Mouse (Mus musculus) E14TG2a.4 (cell line): ENCODE measurements at regions not wholly inside any gene's neighbourhood (a gene's known extent, or its start where the extent isn't known, plus 50 kb on each side); places are given as distances from the start of the nearest gene placed in this dataset.

Experiments used
- CTCF ChIP-seq: conservative IDR thresholded peaks from 2 replicates; pipeline ENCODE4 v1.5.1; 2014; ENCODE audit warnings: low read length
- POU5F1 ChIP-seq: IDR thresholded peaks from 2 replicates; pipeline ENCODE4 v1.6.1; 2014; ENCODE audit warnings: low read length, borderline replicate concordance

GRCm38 (mm10) chr9:27509711-27510110 lies 113.1 kb downstream of the Spata19 start:
- TF ChIP-seq CTCF (no peak), POU5F1 (no peak)
